Mouse (Mus musculus) testis, adult 2 months (tissue): ENCODE data around the gene Tex45.

Source experiments
- CTCF ChIP-seq: fragments of 200-500 bp; IDR thresholded peaks from 2 replicates; pipeline ENCODE4 v1.5.1; 2012; ENCODE audit warnings: low read depth, mild to moderate bottlenecking, inconsistent platforms, low read length, moderate library complexity; ENCODE audit not compliant: control insufficient read depth, insufficient read depth, insufficient replicate concordance
- POLR2A ChIP-seq: fragments of 200-500 bp; IDR thresholded peaks from 2 replicates; pipeline ENCODE4 v1.6.1; 2012; ENCODE audit warnings: low read depth, mild to moderate bottlenecking, inconsistent platforms, low read length, moderate library complexity; ENCODE audit not compliant: control insufficient read depth

DNA sequence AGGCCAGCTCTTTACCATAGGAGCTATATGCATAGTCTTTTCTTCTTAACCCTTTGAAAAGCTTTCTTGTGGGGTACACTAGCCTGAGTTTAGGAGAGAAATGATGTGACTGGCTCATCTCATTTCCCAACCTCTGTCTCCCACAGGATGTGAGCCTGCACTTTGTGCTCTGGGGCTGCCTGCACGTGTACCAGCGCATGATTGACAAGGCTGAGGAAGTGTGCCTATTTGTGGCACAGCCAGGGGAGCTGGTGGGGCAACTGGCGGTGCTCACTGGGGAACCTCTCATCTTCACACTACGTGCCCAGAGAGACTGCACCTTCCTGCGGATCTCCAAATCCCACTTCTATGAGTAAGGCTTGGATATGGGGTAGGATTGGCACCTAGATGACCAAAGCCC is 60.2 kb downstream of the Tex45 start:
- TF ChIP-seq POLR2A = no peak
- TF ChIP-seq CTCF = no peak
